Mouse (Mus musculus) cortical plate, adult 2 months (tissue): ENCODE measurements around the gene Grip1.

Source experiments
- CTCF ChIP-seq: fragments of 200-500 bp; IDR thresholded peaks from 2 replicates; pipeline ENCODE4 v1.5.1; 2011; ENCODE audit warnings: mild to moderate bottlenecking, control low read depth, low read length; ENCODE audit not compliant: insufficient read depth; ENCODE audit errors: extremely low read depth
- POLR2A ChIP-seq: fragments of 200-500 bp; IDR thresholded peaks from 2 replicates; pipeline ENCODE4 v1.6.1; 2011; ENCODE audit warnings: mild to moderate bottlenecking, low read length, control low read depth; ENCODE audit not compliant: insufficient read depth; ENCODE audit errors: extremely low read depth

DNA sequence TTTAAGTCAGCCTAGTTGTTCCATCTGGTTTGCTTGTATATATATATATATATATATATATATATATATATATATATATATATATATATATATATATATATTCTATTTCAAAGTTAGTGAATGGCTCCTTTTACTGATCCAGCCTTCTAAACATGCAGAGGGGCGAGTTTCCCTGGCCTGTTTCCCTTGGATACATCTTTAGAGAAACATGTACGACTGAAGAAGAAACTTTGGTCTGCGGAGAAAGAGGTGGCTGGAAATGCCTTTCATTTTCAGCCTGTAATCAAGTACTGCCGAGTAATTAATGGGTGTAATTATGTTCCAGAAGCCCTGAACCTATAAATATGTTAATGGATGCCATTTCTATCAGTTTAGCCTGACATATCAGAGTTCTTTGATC is 366.8 kb downstream of the Grip1 start:
- TF ChIP-seq POLR2A (no peak), CTCF (no peak)
